Mouse (Mus musculus) ES-Bruce4 (cell line): ENCODE data around the gene Stox2.

Experiments used
- CTCF ChIP-seq: IDR thresholded peaks from one replicate; pipeline ENCODE4 v1.8.1; 2011; ENCODE audit warnings: low read depth, low read length
- EP300 ChIP-seq: IDR thresholded peaks from 2 replicates; pipeline ENCODE4 v1.6.1; 2011; ENCODE audit warnings: low read depth, low read length; ENCODE audit not compliant: insufficient read depth

DNA sequence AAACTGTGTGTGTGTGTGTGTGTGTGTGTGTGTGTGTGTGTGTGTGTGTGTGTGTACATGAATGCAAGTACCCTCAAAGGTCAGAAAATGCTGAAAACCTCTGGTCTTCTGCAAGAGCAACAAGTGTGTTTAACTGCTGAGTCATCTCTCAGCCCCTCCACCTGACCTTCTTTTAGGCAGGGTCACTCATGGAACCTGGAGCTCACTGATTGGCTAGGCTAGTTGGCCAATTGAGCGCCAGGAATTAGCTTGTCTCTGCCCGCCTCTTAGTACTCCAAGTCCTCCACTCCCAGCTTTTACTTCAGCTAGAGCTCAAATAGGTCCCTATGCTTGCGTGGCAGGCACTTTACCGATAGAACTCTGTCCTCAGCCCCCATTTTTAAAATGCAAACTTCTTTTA, 110.2 kb downstream of the Stox2 start:
- TF ChIP-seq EP300 (no peak), CTCF (no peak)
